Mouse (Mus musculus) hematopoietic stem cell, adult 5-6 weeks (primary cell): ENCODE results near the gene Slc22a15. TPM values are rescaled to one million over a fixed set of nuclear protein-coding genes. Genes with fewer than 3 reads are reported as not detected.

Experiments
- total RNA-seq: library from RNA; stranded (forward); fragments of 172-1452, 232-1000 nt; gene quantifications from 2 replicates; pipeline ENCODE4 v1.2.3, GENCODE M21; 2017

Gene Slc22a15
- total RNA-seq, 1 experiment from 2014 or later: 4.3 TPM

Other genes starting within 250 kb of the Slc22a15 start
- gene Mab21l3, start 75.5 kb downstream of the Slc22a15 start, total RNA-seq: not detected in 2 replicates
- gene Nhlh2, start 85.6 kb upstream of the Slc22a15 start, total RNA-seq: not detected in 2 replicates
- not detected in 2 replicates for gene Casq2, start 162.0 kb upstream of the Slc22a15 start, total RNA-seq